Mouse (Mus musculus): ENCODE measurements around the gene Ndufs6.
A peak's percentile ranks its signal among the peaks of the same experiment; 100 is the strongest.

Gene Ndufs6

DNA sequence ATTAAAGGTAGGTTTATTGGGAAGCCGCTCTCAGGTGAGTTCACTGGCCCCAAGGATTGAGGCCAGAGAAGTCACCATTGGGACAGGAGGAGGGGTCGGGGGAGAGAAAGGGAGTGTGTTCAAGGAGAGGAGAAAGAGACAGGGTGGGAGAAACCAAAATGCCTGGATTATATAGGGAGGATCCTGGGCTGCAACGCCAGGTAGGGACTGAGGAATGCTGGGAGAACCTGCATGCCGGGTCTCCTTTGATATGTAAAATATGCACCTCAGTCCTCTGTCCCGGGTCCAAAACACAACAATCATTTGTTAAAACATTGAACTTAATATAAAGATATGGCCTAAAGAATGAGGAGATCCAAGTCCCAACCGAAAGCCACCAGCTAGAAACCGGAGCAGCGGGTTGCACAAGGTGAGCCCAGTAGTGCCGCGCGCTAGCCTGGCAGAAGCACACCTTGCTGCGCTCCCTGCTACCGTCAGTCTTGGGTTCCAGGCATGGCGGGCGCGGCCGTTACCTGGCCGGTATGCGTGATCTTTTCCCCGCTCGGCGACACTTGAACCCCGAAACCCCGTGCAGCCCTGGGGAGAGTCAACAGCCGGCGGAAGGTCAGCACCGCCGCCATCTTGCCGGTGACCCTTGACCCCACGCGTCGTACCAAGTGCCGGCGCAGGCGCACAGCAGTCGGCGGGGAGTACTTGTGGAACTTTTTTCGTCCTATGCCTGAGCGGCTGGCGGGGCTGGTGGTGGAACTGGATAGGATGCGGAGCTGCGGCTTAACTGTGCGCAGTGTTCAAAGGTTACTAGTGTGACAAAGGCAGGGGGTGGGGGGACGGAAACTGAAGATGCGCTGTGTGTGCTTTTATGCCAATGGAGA is at the start of gene Ndufs6, which contains the start of gene Mrpl36:
TSS of gene Ndufs6 (minus strand) at position 716 of the 872 bp plus-strand sequence.
TSS of gene Mrpl36 (plus strand) at position 687 of the 872 bp plus-strand sequence.
- peak; percentile 94 for DNase-seq

DNA sequence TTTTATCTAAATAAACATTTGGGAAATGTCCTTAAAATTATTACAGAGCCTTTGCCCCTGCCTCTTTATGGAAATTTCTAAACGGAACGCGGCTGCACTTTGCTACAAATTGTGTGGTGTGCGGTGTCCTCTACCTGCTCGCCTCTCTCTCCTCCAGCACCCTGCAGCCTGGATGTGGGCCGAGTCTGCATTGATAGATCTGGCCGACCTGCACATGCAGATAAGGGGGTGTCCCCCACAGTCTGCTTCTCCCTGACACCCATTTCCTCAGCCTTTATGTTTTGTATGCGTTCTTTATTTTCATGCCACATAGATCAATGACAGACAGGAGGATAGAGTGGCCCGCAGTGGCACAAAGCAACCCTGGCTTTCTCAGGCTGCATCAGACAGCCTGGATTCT is 49.3 kb upstream of the Ndufs6 start:
- no peak for DNase-seq

DNA sequence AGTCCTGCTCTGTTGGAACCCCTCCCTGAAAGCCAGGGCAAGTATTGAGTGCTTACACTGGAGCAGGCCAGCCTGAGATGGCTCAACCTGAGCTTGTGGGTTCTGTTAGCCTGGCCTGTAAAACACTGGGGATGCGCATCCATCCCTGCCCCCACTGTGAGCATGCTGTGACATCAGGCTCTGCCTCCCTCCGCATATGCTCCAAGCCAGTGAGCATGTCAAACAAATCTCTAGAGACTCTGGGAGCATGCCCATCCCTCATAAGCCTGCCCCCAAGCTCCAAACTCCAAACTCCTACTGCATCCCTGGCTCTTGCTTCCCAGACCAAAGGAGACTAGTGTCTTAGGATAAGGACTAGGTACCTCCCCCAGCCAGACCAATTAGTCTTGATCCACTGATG is 46.3 kb upstream of the Ndufs6 start:
- no peak for DNase-seq

DNA sequence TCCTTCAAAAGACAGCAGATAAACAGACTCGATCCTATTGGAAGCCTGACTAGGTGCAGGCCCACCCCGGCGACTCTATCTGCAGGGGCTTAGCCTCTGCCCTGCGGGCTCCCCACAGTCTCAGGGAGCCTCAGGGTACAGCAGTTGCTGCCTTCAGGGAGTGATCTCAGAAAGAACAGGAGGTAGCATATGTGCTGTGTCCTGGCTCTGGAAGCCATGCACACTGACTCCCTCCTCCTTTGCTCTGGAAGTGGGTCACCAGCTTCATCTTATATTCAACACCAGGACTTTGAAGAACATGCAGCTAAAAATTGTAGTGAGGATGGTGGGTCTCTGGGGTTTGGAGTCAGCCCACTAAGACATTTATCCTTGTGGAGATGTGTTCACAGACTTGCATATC is 45.0 kb upstream of the Ndufs6 start:
- no peak for DNase-seq

- no peak for DNase-seq
Measured at GRCm38 (mm10) chr13:73357106-73357505, 28.8 kb upstream of the Ndufs6 start.

DNA sequence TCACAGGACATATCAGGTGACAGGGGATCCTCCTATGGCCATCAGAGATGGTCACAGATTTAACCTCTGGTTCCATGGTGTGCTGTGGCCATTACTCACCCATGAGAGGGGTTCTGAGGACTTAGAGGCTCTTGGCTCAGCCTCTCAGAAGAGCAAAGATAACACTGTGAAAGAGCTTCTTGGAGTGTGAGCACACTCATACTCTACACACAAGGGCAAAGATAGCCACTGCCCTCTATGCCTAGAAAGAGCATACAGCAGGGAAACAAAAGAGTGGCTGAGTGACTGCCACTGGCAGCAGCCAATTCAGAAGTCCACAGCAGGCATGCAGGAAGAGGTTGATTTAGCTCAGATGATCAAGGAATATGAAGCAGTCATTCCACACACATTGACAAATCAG is 24.1 kb upstream of the Ndufs6 start:
- no peak for DNase-seq

DNA sequence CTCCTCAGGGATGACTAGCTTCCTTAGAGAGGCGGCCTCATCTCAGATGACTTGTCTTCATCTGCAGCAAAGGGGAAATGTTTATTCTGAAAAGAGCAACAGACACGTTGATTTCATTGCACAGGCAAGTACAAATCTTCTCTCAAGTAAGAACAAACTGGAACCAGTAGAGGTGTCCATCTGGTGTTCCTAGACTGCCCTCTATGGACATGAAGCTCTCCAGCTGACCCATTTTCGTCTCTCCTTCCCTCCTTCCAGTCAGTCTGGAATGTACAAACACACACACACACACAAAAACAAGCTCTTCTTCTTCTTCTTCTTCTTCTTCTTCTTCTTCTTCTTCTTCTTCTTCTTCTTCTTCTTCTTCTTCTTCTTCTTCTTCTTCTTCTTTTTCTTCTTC is 23.6 kb upstream of the Ndufs6 start:
- DNase-seq, result no peak

DNA sequence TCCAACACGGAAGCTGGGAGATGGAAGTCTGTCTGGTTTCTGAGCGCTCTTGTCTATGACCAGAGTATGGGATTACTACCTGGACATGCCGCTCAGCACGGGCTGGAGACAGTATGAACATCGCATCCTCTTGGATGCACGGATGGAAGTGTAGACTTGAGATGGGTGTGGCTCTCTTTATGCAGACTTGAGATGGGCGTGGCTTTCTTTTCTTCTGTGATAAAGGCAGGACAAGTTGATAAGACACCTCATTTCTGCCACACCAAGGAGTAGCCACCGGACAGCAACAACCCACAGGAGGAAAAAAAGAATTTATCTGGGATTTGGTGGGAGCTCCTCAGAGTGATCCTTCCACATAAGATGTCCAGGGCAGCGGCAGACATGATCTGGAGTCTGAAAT is 22.4 kb upstream of the Ndufs6 start:
- DNase-seq, result no peak

GRCm38 (mm10) chr13:73347922-73348650 is 19.7 kb upstream of the Ndufs6 start:
- no peak for DNase-seq

GRCm38 (mm10) chr13:73347171-73347570 is 18.8 kb upstream of the Ndufs6 start:
- no peak for DNase-seq

- DNase-seq, result no peak
Measured at GRCm38 (mm10) chr13:73346743-73347142, 18.4 kb upstream of the Ndufs6 start.

GRCm38 (mm10) chr13:73346131-73346530 is 17.8 kb upstream of the Ndufs6 start:
- DNase-seq, result peak; percentile 30

DNA sequence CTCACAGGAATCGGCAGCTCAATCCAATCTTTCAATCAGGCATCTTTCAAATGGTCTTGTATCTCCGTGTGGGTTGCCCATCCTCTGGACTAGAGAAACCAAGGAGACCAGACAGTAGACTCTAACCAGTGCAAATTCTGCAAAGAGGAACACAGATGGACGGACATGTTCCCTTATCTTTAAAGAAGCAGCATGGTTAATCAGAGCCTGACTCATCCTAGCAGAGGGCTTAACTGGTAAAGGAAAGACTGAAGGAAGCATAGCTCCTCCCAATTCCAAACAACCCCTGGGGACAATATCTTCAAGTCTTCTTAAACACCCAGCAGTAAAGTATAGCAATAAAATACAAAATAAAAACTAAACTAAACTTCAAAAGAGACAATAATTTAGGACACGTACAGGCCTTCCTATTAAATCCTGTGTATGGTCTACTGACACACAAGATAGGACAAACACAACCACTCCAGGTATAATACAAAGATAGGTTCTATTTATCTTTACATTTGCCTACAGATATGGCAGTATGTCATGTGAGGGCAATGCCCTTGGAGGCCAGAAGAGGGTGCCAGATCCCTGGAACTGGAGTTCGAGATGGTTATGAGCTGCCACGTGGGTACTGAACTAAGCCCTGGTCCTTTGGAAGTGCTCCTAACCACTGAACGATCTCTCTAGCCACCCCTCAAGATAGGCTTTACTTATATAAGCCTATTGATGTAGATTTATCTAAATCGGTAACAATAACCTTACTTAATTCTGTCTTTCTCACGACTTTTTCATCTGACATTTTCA is 17.0 kb upstream of the Ndufs6 start:
- DNase-seq, result no peak

GRCm38 (mm10) chr13:73336753-73337152 is 8.4 kb upstream of the Ndufs6 start:
- peak; percentile 36 for DNase-seq

GRCm38 (mm10) chr13:73331736-73332135 is 3.4 kb upstream of the Ndufs6 start:
- no peak for DNase-seq

DNA sequence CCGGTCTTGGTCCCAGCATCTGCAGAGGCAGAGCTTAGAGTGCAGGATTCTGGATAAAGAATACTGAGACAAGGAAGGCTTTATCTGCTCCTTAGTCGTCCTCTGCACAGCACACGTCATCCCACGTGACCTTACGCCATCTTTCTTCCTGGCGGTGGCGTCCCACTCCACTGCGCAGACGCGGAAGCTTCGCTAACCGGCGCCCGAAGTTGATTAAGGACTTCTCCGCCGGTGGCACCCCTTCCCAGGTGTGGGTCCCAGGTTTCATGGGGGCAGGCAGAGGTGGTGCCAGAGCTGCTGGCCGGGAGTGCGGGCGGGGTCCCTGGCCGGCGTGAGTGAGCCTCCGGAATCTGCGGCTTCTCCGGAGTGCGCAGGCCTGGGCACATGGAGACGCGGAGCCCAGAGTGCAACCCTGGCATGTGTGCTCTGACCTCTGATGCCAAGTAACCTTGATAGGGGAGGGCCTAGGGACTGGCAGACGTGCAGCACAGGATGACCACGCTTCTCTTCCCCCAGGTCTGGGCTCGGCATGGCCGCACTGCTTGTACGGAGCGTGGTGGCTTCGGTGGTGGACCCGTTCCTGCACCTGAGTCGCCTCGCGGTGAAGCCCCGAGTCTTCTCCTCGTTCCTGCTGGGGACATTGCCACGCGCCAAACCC is 2.6 kb upstream of the Ndufs6 start:
- DNase-seq, result peak; percentile 92

- no peak for DNase-seq
Measured at GRCm38 (mm10) chr13:73323406-73323805, 4.9 kb downstream of the Ndufs6 start.

- DNase-seq, result no peak
Measured at GRCm38 (mm10) chr13:73322626-73323025, 5.7 kb downstream of the Ndufs6 start.

DNA sequence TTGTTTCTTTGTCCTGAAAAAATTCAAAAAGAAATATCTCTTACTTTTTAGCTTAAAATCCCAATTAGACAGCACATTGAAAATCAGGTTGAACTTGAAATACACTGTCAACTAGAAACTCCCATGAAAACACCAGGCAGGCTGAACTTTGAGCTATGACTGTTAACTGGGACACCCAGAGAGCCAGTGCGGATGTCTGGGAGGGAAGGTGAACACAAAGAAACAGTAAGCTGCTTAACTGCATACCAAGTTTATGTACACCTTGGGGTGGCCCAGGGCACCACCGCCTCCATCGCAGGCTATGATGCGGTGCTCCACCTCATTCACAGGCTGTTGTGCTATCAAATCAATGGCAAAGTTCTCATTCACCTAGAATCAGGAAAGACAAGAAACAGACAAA is 8.3 kb downstream of the Ndufs6 start:
- no peak for DNase-seq

- DNase-seq, result peak; percentile 65
Measured at GRCm38 (mm10) chr13:73310183-73310929, 18.0 kb downstream of the Ndufs6 start.

GRCm38 (mm10) chr13:73306430-73306829 is 21.9 kb downstream of the Ndufs6 start:
- no peak for DNase-seq

DNA sequence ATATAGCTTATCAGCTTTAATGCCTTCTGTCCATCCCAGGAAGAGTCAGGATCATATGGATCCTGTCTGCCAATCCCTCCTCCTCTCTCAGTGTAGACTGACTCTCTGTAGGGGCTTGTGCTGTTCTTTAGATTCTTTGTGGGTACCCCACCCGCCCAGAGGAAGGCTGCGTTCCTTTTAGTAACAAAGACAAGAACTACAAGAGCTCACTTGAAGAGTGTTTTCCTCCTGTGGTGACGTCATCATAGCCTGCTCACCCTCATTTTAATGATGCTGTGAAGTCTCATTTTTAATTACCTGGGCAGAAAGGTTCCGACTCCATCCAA is 22.3 kb downstream of the Ndufs6 start:
- DNase-seq, result no peak
